Mouse (Mus musculus): Measurements from ENCODE around the gene P2rx4.

GRCm38 (mm10) chr5:122693431-122694207 is 13.7 kb upstream of the P2rx4 start:
- TF ChIP-seq POLR2A (IDR thresholded peaks at IDR 0.05; ENCODE audit: insufficient read depth, low read depth, low read length) (no peak), CTCF (IDR thresholded peaks at IDR 0.05; ENCODE audit: insufficient read depth, low read depth, low read length) (no peak)

Measured in olfactory bulb, adult 2 months (tissue).